Mouse (Mus musculus) erythroblast, embryonic 14.5 days (primary cell): ENCODE data around the gene Ccdc57.

ENCODE experiments used
- GATA1 ChIP-seq: IDR thresholded peaks from 2 replicates; pipeline ENCODE4 v1.6.1; 2012; ENCODE audit warnings: low read length, inconsistent platforms, mixed read lengths
- TAL1 ChIP-seq: IDR thresholded peaks from 3 replicates; pipeline ENCODE4 v1.6.1; 2012; ENCODE audit warnings: low read length, inconsistent platforms, mixed read lengths

GRCm38 (mm10) chr11:120798244-120798643, 134.4 kb downstream of the Ccdc57 start:
- TF ChIP-seq TAL1: no peak
- TF ChIP-seq GATA1: no peak
